ENCODE assay signal across 16 mouse cellular contexts in the genomic region with DNA sequence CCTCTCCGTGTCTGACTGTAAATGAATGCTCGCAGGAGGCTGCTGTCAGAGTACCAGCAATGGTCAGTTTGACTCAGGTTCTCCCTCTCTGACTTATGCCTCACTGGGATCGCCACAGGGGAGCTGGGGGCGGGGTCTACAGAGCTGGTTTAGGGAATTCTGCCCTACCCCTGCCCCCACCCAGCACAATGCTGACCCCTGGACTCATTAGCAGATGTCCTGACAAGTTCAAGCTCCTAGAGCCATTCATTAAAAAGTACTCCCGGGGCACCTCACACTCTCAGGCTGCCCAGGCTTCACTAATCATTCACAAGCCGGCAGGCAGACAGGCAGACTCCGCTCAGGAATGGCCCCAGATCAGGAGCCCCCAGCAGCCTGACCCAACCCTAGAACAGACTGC. TPM values are rescaled to one million over a fixed set of nuclear protein-coding genes. Genes with fewer than 3 reads are reported as not detected.
DNase-seq lines count a peak whose midpoint lies in the region; ATAC-seq lines count a peak whose summit lies in the region.
"Had no signal": no experiment of that assay in that cellular context is flagged by ENCODE, and none has a peak within 500 bp of the region (broad histone marks: within the 10 kb centered on the region; RNA-seq: fewer than 3 reads in every experiment).

No protein-coding gene starts in this region.

- WGBS in midbrain, embryonic 11.5 days, result 42% methylated on average over 7 of the region's 7 CpGs
- 27% methylated on average over 7 of the region's 7 CpGs for WGBS in midbrain, embryonic 14.5 days

- H3K4me3 ChIP-seq in midbrain, embryonic 11.5 days (ENCODE audit: low read depth, low read length), result no peak overlapping the region
- no peak overlapping the region for H3K4me3 ChIP-seq in midbrain, embryonic 14.5 days (replicated peaks; ENCODE audit: low read depth, low read length)
- H3K4me3 ChIP-seq: layer of hippocampus, adult 2 months had no signal

- H3K36me3 ChIP-seq in midbrain, embryonic 11.5 days (ENCODE audit: control insufficient read depth, insufficient read depth, low read length), result no peaks in the 10 kb centered on the region
- H3K36me3 ChIP-seq in midbrain, embryonic 14.5 days (ENCODE audit: control insufficient read depth, insufficient read depth, low read length), result no peaks in the 10 kb centered on the region

- no peaks in the 10 kb centered on the region for H3K27me3 ChIP-seq in midbrain, embryonic 11.5 days (ENCODE audit: control insufficient read depth, insufficient read depth, low read length)
- H3K27me3 ChIP-seq in midbrain, embryonic 14.5 days (ENCODE audit: control insufficient read depth, insufficient read depth, low read length), result no peaks in the 10 kb centered on the region

- H3K9ac ChIP-seq in midbrain, embryonic 11.5 days (ENCODE audit: low read length), result 0 out of 2 replicates have a peak overlapping the region, but pooled peaks have one; percentile 12
- H3K9ac ChIP-seq in midbrain, embryonic 14.5 days (replicated peaks; ENCODE audit: low read length), result no peak overlapping the region
- H3K9ac ChIP-seq: lung, embryonic 14.5 days had no signal

- no peak overlapping the region for H3K27ac ChIP-seq in midbrain, embryonic 11.5 days (ENCODE audit: low read depth, low read length)
- H3K27ac ChIP-seq in midbrain, embryonic 14.5 days (replicated peaks; ENCODE audit: low read depth, low read length), result no peak overlapping the region
- H3K27ac ChIP-seq: layer of hippocampus, adult 2 months had no signal

- intact Hi-C loops in gastrocnemius, postnatal 36 days (cut with DNase I), result no loop called here

- H3K9me3 ChIP-seq in midbrain, embryonic 11.5 days (ENCODE audit: control insufficient read depth, low read length), result no peaks in the 10 kb centered on the region
- no peaks in the 10 kb centered on the region for H3K9me3 ChIP-seq in midbrain, embryonic 14.5 days (ENCODE audit: control insufficient read depth, low read length)

- peaks cover 5% of the 10 kb centered on the region; the same call in 1 of the 2 replicates for H3K4me1 ChIP-seq in midbrain, embryonic 11.5 days (ENCODE audit: control insufficient read depth, insufficient read depth, low read length)
- no peaks in the 10 kb centered on the region for H3K4me1 ChIP-seq in midbrain, embryonic 14.5 days (ENCODE audit: control insufficient read depth, insufficient read depth, low read length)

- no peak; the same call in 1 of the 2 replicates for ATAC-seq in midbrain, embryonic 11.5 days (ENCODE audit: low FRiP score)
- ATAC-seq in midbrain, embryonic 14.5 days (ENCODE audit: low FRiP score, low TSS enrichment), result no peak
- ATAC-seq: forebrain, embryonic 16.5 days had no signal

- DNase-seq in midbrain, embryonic 11.5 days (ENCODE audit: low spot score, missing footprints), result peak; percentile 76
- no peak for DNase-seq in midbrain, embryonic 14.5 days
- DNase-seq in hindlimb bud, embryonic 11.5 days (ENCODE audit: extremely low spot score, low read depth, low spot score), result peak; percentile 16
- peak; percentile 91 for DNase-seq in kidney, postnatal 14 days
- DNase-seq in yolk sac, embryonic 10.5 days (ENCODE audit: low spot score), result peak; percentile 89
- DNase-seq in gastrocnemius, postnatal 36 days, result no peak
- no peak for DNase-seq in left cerebral cortex, adult 9 months (ENCODE audit: low spot score in 2 of 2)
- DNase-seq: cerebellum, adult 11 months; cerebellum, postnatal 36 days; lung, embryonic 14.5 days; right cerebral cortex, postnatal 25 days had no signal

- H3K4me2 ChIP-seq in midbrain, embryonic 11.5 days, result no peak overlapping the region
- no peak overlapping the region for H3K4me2 ChIP-seq in midbrain, embryonic 14.5 days (ENCODE audit: low read length)
- H3K4me2 ChIP-seq: heart, embryonic 11.5 days; lung, embryonic 14.5 days had no signal

RNA-seq across cellular contexts. Expression of gene Slc13a3, which starts 13.4 kb away (rescaled TPM):
- polyA plus RNA-seq in midbrain, embryonic 11.5 days (2014; fragmentation: Nextera tagmentation; extraction: Ambion mirVana), result 1.4 and 2.1 TPM in 2 replicates
- polyA plus RNA-seq in midbrain, embryonic 14.5 days (2014; fragmentation: Nextera tagmentation; extraction: Ambion mirVana), result 3.9 and 5.5 TPM in 2 replicates
- total RNA-seq in gastrocnemius, postnatal 36 days (2021), result under 1 TPM in 1 of 2 experiments, not detected in 1; 0.27 TPM
- polyA plus RNA-seq: C2C12 had no signal

RNA-seq across cellular contexts. Expression of gene Trp53rka, which starts 33.5 kb away (rescaled TPM):
- 46.2 and 49.3 TPM in 2 replicates for polyA plus RNA-seq in midbrain, embryonic 11.5 days (2014; fragmentation: Nextera tagmentation; extraction: Ambion mirVana)
- polyA plus RNA-seq in midbrain, embryonic 14.5 days (2014; fragmentation: Nextera tagmentation; extraction: Ambion mirVana), result 42.8 and 44.9 TPM in 2 replicates
- 1 to 10 TPM; 7.4 to 9.4 TPM for total RNA-seq in gastrocnemius, postnatal 36 days (2021)

RNA-seq across cellular contexts. Expression of gene Slc2a10, which starts 43.9 kb away (rescaled TPM):
- 2.8 TPM in 2 replicates for polyA plus RNA-seq in midbrain, embryonic 11.5 days (2014; fragmentation: Nextera tagmentation; extraction: Ambion mirVana)
- polyA plus RNA-seq in midbrain, embryonic 14.5 days (2014; fragmentation: Nextera tagmentation; extraction: Ambion mirVana), result 0.94 and 1.8 TPM in 2 replicates
- 1 to 10 TPM; 1.3 to 1.4 TPM for total RNA-seq in gastrocnemius, postnatal 36 days (2021)

RNA-seq across cellular contexts. Expression of gene Ocstamp, which starts 59.5 kb away (rescaled TPM):
- 0.04 and 0.11 TPM in 2 replicates for polyA plus RNA-seq in midbrain, embryonic 11.5 days (2014; fragmentation: Nextera tagmentation; extraction: Ambion mirVana)
- 0.08 TPM in 1 of 2 replicates, not detected in the other for polyA plus RNA-seq in midbrain, embryonic 14.5 days (2014; fragmentation: Nextera tagmentation; extraction: Ambion mirVana)
- under 1 TPM in 1 of 2 experiments, not detected in 1; 0.08 TPM for total RNA-seq in gastrocnemius, postnatal 36 days (2021)
- total RNA-seq: layer of hippocampus, adult 2 months; left cerebral cortex, postnatal 14 days had no signal
- polyA plus RNA-seq: C2C12; forebrain, embryonic 16.5 days; heart, embryonic 11.5 days; lung, embryonic 14.5 days had no signal

Comparison
In these comparisons a context has a peak if more than half of its experiments do, and no peak if none do; other contexts are left out.
1. DNase-seq: peak in midbrain, embryonic 11.5 days (single experiment), hindlimb bud, embryonic 11.5 days (single experiment), kidney, postnatal 14 days (single experiment) and yolk sac, embryonic 10.5 days (single experiment); none in midbrain, embryonic 14.5 days (single experiment), gastrocnemius, postnatal 36 days (0 of 2) and left cerebral cortex, adult 9 months (0 of 2).